In genomic region chr3:105052937-105053697, GRCm38 (mm10) we compare ENCODE assay signal across 8 mouse cellular contexts. TPM values are rescaled to one million over a fixed set of nuclear protein-coding genes. Genes with fewer than 3 reads are reported as not detected.
DNase-seq lines count a peak whose midpoint lies in the region; ATAC-seq lines count a peak whose summit lies in the region.

Cttnbp2nl (minus strand) TSS chr3:105053146.

- H3K36me3 ChIP-seq in hindbrain, embryonic 13.5 days = no peaks in the 10 kb centered on the region

- peak within 1 kb of the TSS; percentile 94 for H3K9ac ChIP-seq in hindbrain, embryonic 13.5 days

- H3K4me3 ChIP-seq in hindbrain, embryonic 13.5 days = peak within 1 kb of the TSS; percentile 89

- no peaks in the 10 kb centered on the region for H3K27me3 ChIP-seq in hindbrain, embryonic 13.5 days

- peaks cover 37% of the 10 kb centered on the region for H3K4me1 ChIP-seq in hindbrain, embryonic 13.5 days (replicated peaks)

- H3K27ac ChIP-seq in hindbrain, embryonic 13.5 days = peak within 1 kb of the TSS; percentile 96

- ATAC-seq in hindbrain, embryonic 13.5 days (ENCODE audit: low FRiP score) = peak; percentile 99

- DNase-seq in MN1 (ENCODE audit: low spot score) = peak; percentile 97
- DNase-seq in cerebellum, adult 9-10 months = peak; percentile 98
- DNase-seq in frontal cortex, postnatal 14 days (ENCODE audit: low spot score in 2 of 2) = peak; percentile 97 to 98
- peak; percentile 99 for DNase-seq in layer of hippocampus, postnatal 25 days (ENCODE audit: extremely low spot score in 1 of 2, low spot score in 1 of 2)
- DNase-seq in lung, postnatal 25 days (ENCODE audit: low spot score) = peak; percentile 98
- DNase-seq in retina, postnatal 1 day = peak; percentile 99
- DNase-seq in urinary bladder, adult 18-20 months (ENCODE audit: low spot score in 2 of 2) = peak; percentile 96 to 98

- peak within 1 kb of the TSS; percentile 85 for H3K4me2 ChIP-seq in hindbrain, embryonic 13.5 days

- WGBS in hindbrain, embryonic 13.5 days = 3% methylated on average over 31 of the region's 31 CpGs

- H3K9me3 ChIP-seq in hindbrain, embryonic 13.5 days = no peaks in the 10 kb centered on the region

RNA-seq across cellular contexts. Expression of gene Cttnbp2nl, which starts in this region (rescaled TPM):
- 62.9 and 66.5 TPM in 2 replicates for polyA plus RNA-seq in hindbrain, embryonic 13.5 days (2015; fragmentation: Nextera tagmentation; extraction: Ambion mirVana)
- total RNA-seq in layer of hippocampus, postnatal 25 days (2021) = 10 to 100 TPM; 26.4 to 26.6 TPM

Comparison
In these comparisons a context has a peak if more than half of its experiments do, and no peak if none do; other contexts are left out.
1. Peak in every context shown above with its lines: DNase-seq, ATAC-seq, H3K4me3 ChIP-seq and H3K27ac ChIP-seq.